Mouse (Mus musculus): ENCODE data around the gene Apol8.
"Not testable (repeated sequence)": the region's sequence is repeated elsewhere in the genome, so short reads cannot be mapped to it uniquely, and the experiment has no call there.

Apol8 gene

DNA sequence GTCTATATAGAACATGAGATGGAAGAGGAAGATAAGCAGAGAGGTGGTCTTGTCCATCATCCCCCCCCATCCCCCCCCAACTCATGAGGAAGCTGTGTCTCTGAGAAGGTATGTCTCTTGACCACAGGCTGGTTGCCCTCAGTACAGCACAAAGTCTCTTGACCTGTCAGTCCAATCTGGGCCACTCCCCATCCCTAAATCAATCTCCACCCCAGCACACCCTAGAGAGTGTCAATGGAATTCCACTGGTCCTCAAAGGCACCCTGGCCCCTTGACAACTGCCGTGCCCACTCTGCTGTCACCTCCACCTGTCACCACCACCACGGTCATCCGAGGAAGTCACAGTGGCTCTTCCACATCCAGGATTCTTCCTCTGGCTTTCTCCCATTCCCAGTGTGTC lies 8.4 kb downstream of the Apol8 start:
- no peak for DNase-seq

DNA sequence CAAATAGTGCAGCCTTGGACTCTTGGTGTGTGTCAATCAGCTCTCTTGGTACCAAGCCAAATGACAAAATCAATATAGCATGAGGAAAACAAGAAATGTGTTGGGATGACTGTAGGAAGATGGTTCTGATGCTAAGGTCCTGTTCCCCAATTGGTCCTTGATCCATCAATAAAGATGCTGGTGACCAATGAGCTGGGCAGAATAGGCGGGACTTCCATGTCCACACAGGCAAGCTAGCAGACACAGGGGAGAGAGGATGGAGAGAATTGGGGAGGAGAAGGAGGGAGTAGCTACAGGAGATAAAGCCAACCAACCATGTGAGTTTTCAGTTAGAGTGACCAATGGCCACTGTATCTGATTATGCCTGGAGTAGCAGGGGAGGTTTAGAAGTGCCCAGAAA lies 10.5 kb downstream of the Apol8 start:
- no peak for DNase-seq

DNA sequence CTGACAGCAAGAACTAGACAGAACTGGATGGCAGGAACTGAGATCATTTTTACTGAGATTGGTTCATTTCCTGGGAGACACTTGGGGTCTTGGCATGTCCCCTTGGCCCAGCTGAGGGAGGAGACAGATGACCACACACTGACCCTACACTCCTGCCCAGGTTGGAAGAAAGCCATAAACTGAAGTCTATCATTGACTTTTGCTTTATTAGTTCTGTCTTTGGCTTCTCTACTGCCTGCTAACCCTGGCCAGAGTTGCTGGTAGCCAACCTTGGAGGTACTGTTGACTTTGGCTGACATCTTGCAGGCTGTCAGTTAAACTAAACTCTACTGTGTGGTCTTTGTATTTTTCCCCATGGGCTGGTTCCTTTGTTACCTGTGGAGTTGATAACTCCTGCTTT lies 11.7 kb downstream of the Apol8 start:
- DNase-seq, result no peak

DNA sequence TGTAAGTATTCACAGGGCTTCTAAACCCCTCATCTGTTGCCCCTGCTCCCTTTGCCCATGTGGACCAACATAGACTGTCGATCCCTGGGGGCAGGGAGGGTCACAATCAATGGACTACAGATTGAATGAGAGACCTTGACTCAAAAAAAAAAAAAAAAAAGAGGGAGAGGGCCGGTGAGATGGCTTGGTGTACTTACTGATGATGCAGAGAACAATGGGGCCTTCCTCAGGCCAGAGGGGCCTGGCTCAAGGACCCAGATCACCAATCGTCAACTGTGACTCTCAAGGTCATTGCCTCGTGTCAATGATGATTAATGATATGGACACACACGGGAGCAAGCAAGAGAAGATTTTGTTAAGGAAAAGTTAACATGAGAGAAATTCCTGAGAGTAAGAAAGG lies 12.2 kb downstream of the Apol8 start:
- no peak for DNase-seq

DNA sequence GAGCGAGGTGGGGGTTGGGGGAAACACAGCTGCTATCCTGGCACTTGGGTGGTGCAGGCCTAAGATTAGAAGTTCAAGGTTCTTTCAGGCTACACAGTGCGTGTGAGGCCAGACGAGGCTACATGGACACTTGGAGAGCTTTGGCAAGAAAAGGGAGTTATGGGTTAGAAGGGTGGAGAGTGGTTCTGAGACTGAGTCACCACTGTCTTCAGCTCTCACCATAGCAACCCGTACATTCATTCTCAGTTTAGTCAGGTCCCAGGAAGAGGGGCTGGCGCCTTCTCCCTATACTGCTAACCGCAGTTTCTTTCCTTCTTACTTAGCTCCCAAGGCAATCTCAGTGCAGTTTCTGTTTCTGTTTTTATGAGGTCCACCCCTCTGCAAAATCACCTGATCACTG lies 15.2 kb downstream of the Apol8 start:
- not testable (repeated sequence) for DNase-seq

DNA sequence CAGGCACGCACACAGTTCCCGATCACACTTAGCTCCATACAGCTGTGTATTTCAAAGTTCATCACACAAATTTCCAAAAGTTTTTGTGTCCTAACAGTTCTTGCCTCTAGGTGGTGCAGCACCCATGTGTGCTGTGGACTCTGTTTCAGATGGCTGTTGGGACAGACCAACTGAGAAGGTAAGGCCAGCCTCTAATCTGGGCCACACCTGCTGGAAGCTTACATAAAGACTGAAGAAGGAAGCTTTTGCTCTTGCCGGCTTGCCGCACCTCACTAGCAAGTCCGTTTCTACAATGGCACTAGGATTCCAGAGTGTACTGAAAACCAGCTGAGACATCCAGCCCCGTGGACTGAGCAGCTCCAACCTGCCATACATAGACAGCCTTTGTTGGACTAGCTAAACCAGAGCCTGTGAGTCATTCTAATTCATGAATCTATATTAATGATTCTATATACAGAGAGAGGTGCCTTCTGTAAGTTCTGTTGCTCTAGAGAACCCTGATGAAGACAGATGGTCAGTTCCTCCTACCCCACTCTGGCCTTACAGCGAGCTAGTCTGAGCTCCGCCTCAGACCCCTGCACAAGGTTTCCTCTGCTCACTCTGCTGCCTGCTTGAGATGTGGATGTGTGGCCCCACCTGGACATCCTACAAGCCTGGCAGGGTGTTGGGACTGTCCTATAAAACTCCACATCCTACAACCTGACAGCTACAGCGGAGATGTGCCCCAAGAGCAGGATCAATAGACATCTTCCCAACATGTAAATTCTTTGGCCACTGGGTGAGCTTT lies 16.1 kb downstream of the Apol8 start:
- DNase-seq, result no peak

DNA sequence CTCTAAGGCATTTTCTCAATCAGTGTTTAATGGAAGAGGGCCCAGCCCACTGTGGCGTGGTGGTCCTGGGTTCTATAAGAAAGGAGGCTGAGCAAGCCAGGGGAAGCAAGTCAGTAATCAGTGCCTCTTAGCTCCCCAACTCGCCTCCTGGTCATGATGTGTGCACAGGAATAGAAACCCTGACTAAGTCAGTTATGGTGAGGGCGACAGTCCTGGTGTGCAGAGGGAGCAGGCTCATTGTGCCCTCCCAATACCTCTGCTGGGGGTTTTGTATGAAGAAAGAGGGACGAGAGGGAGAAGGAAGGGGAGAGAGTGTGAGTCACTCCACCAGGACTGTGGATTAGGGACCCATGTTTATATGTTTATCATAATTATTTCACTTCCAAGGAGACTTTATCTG lies 22.9 kb downstream of the Apol8 start:
- DNase-seq, result not testable (repeated sequence)

DNA sequence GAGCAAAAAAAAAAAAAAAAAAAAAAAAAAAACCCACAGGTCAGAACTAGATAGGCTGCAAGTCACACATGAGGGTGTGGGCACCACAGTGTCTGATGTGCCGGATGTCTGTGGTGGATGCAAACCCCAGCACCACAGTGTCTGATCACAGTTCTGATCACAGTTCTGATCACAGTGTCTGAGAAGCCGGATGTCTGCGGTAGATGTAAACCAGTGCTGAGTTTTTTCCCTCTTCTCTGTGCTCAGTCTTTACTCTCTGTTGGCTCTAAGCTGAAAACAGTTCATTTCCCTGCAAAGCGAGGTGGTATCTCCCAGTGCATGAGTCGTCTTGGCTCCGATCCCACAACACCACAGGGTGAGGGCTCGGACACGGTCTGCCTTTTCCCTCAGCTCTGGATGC lies 23.4 kb downstream of the Apol8 start:
- not testable (repeated sequence) for DNase-seq

DNA sequence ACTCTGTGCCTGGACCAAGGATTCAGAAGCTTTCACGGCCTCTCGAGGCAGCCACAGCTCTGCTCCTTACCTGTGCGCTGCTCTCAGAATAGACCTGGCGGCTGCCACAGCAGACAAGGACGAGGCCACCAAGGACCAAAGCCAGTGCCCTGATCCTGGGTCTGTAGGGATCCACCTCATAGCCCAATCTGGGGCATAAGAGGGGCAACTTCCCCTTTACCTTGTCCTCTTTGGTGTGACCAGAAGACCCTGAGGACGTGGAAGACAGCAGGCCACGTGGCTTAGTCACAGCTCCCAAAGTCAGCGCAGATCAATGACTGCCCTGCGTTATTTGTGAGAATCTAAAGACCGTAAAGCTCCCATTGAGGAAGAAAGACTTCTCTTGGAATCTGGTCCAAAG lies 24.0 kb downstream of the Apol8 start:
- not testable (repeated sequence) for DNase-seq

DNA sequence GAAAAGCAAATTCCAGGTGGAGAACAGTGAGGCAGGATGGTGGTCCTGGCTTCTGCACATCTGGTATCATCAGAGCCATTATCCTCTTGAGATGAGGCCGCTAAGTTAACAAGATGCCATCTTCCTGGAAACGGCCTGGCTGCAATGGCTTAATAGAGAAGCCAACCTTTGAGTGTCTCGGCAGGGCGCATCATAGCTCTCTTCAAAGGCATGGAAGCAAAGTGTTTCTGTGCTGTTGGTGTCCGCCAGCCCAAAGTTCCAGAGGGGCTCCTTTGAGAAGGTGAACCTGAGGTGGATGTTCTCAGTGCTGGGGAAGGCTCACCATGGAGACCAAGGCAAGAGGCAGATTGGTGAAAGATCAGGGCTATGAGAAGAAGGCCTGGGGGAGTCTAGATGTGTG lies 25.2 kb downstream of the Apol8 start:
- DNase-seq, result no peak

DNA sequence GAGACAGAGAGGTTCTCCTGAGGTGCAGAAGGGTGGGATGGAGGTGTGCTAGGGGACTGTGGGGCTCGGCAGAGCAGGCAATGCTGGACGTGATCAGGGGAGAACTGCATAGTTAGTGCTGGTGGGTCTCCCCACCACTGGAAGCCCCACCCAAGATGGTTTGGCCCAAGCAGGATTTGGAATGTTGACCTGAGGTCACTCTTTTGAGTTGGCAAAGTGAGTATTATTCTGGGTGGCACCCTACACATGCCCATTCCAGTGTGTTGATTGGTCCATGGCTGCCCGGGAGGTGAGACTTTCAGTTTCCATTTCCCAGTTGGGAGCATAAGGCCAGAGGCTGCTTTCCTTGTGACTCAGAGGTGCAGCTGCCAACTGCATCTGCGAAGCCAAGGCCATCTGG lies 28.1 kb downstream of the Apol8 start, which contains the start of gene Apol9b:
TSS of gene Apol9b (plus strand) at position 301 of the 400 bp plus-strand sequence.
- not testable (repeated sequence) for DNase-seq

DNA sequence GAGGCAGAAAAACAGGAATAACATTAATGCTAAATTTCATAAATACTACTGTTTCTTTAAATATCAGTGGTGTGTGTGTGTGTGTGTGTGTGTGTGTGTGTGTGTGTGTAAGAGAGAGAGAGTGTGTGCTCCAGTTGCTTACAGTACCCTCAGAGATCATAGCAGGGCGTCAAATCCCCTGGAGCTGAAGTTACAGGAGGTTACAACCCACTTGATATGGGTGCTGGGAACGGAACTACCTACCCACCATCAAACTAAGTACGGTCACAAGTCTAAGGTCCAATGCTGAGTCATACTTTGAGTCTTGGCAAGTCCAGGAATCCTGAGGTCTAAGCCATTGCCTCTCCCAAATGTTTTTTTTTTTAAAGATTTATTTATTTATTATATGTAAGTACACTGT lies 29.1 kb downstream of the Apol8 start:
- not testable (repeated sequence) for DNase-seq

DNA sequence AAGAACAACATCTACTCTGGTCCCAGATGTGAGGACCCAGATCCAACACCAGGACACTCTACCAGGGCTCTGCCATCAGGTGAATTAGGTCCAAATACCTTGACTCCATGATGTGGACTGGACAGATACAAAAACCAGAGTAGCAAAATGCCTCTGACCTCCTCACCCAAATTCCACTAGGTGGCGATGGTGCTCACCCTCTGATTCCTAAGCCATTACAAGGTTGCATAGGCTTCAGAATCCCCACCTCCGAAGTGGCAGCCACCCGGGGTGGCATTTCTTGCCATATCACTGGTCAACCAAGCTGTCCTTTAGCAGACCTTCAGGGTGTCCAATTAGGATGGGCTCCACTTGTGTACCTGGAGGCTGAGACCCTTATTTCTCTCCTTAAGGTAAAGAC lies 29.7 kb downstream of the Apol8 start:
- not testable (repeated sequence) for DNase-seq

DNA sequence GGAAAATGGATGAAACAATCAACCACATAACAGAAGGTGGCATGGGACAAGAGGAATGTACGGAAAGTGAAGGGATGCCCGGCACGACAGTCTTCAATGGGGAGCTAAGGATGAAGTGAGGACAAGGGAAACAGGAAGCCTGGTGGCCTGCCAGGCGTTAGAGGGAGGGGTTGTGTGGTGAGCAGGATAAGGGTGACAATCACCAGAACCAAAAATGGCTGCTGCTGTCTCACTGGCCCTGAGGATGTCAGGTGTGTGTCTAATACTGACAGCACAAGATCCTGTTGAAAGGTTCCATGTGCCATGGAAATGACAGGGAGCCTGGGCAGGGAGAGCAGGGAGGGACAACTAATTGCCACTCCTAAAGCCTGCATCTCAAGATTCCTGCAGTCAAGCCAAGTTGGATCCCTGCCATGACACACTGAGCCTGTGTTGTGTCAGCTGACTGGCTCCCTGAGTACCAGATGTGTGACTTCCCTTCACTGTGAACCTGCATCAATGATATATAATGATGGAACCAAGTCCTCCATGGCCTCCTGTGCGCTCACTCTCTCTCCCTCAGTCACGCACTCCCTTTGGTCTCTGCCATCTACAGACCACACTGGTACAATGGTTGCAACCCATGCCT lies 31.3 kb downstream of the Apol8 start:
- DNase-seq, result peak; percentile 24

DNA sequence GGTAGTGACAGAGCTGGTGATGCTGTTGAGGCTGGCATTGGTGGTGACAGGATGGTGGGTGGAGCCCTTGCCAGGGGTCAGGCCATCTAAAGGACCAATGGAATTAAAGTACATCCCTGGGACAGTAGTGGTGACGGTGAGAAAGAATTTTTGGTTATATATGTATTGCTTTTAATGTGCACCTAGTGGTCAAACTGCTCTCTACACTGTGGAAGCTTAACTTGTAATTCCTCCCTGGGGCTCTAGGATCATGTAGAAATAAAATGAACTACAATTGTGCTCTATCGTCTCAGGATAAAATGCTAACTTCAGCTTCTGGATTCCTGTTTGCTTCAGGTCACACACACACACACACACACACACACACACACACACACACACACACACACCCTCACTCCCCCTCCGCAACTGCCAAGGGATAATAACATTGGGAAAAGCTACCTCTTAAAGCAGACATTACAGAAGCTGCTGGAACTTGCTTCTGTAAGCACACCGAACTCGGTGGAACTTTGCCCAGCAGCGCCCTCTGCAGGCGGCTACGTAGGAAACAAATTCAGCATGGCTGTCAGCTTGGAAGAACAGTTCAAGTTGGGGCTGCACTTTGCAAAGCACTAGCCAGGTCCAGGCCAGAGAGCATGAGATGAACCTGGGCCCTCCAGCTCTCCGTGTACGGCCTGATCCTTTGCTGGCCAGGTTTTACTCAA lies 32.4 kb downstream of the Apol8 start:
- DNase-seq, result not testable (repeated sequence)

DNA sequence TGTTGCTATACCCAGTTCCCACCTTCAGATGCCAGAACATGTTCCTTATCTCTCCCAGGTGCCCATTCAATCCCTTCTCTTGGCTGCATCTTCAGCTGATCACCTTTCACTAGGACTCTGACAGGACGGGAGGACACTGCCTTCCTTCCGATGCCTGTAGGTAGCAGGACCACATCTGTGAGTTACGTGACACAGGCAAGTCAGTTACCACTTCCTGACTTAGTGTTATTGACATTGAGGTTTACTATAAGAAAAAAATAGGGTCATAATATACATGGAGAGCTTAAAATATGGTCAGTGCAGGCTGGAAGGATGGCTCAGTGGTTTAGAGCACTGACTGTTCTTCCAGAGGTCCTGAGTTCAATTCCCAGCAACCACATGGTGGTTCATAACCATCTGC lies 35.3 kb downstream of the Apol8 start:
- DNase-seq, result not testable (repeated sequence)

DNA sequence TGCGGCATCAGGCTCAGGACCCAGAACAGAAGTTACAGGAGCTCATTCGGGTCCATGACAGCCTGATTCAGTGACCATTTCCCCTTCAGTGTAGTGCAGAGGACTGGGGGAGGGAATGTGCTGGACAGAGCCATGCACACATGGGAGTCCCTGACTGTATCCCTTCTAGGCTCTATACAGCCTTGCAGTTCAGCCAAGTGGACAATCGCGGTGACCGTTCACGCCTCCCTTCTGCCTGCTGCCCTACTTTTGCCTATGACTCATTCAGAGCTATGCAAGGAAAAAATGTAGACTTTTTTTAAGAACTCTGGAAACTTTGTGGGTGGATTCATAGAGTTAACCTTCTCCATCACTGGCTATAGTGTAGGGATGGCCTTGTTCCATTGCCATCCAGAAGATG lies 38.6 kb downstream of the Apol8 start:
- DNase-seq, result not testable (repeated sequence)

DNA sequence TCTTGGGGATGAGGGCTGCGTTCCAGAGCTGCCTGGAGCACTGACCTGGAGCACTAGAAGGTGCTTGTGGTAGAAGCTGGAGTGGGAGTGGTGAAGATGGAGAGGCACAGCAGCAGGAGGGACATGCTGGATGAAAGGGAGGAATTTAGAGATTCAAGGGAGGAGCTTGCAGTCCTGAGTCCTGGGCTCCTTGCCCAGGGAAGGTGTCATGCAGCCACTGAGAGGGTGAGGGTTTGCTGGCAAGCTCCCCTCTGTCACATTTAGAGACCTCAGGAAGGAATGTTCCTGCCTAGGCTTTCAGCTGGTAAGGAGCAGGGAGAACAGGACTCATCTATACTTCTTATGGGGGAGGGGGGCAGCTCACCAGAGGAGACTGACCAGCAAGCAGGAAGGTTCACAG lies 47.9 kb downstream of the Apol8 start:
- DNase-seq, result not testable (repeated sequence)

DNA sequence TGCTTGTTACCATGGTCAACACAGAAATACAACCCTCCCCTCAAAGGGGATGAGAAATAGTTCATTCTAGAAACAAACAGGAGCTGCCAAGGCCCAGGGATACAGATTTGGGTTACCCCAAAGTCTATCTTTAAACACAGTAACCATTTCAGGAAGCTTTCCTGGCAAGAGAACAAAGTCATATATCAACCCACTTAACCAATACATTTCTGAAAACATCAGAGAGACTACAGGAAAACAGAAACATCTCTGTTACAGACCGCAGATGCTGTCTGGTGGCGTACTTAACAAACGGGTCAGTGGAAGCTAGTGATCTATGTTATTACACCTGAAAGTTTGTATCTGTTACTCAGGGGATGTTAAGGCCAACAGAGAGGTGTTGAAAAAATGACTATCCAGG lies 51.5 kb downstream of the Apol8 start:
- DNase-seq, result not testable (repeated sequence)

DNA sequence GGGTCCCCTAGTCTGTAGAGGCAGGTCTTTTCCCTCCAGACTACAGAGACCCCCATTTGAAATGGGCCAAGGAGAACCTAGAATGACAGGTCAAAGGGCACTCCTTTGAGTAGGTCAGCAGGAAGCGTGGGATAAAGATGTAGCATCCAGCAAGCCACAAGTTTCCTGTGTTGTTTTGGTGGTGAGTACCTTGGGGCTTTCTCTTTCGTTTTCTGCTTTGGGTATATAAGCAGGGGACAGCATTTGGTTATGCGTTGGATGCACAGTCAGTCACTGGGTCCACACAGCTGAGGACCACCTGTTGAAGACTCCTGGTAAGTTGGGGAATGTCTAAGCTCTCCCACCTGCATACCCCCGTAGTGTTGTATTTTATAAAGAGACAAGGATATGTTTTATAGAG lies 58.1 kb downstream of the Apol8 start, which contains the start of gene Apol7e:
TSS of gene Apol7e (plus strand) at position 202 of the 400 bp plus-strand sequence.
- not testable (repeated sequence) for DNase-seq

Data from lung, postnatal 14 days (tissue).